Mouse (Mus musculus): ENCODE results near the gene Lce1k. TPM values are rescaled to one million over a fixed set of nuclear protein-coding genes. Genes with fewer than 3 reads are reported as not detected.

Gene Lce1k
- polyA plus RNA-seq, 1 experiment: not detected

GRCm38 (mm10) chr3:92771573-92771972, 36.1 kb downstream of the Lce1k start:
- TF ChIP-seq POLR2A (IDR thresholded peaks at IDR 0.05; ENCODE audit: borderline replicate concordance, insufficient read depth, low read length) (no peak), CTCF (IDR thresholded peaks at IDR 0.05; ENCODE audit: borderline replicate concordance, insufficient read depth, low read depth, low read length) (no peak)
- H3K27ac ChIP-seq (ENCODE audit: insufficient read depth, low read length): no peak overlapping the region
- WGBS: 19% methylated on average over 3 of the region's 3 CpGs
- H3K4me3 ChIP-seq (replicated peaks; ENCODE audit: insufficient read depth, low read depth, low read length): no peak overlapping the region
- H3K27me3 ChIP-seq (ENCODE audit: control insufficient read depth, insufficient read depth, low read length): no peaks in the 10 kb centered on the region
- no peaks in the 10 kb centered on the region for H3K4me1 ChIP-seq (ENCODE audit: control insufficient read depth, insufficient read depth, low read length)
- DNase-seq: no peak

GRCm38 (mm10) chr3:92764965-92765364, 42.7 kb downstream of the Lce1k start, which contains the start of gene Lce1h:
Gene Lce1h, minus strand, starts transcription at chr3:92765065.
- no peak for TF ChIP-seq CTCF (IDR thresholded peaks at IDR 0.05; ENCODE audit: borderline replicate concordance, insufficient read depth, low read depth, low read length)
- TF ChIP-seq POLR2A (IDR thresholded peaks at IDR 0.05; ENCODE audit: borderline replicate concordance, insufficient read depth, low read length): no peak
- 86% methylated on average over 1 of the region's 1 CpGs for WGBS
- no peak for DNase-seq
- H3K4me1 ChIP-seq (ENCODE audit: control insufficient read depth, insufficient read depth, low read length): no peaks in the 10 kb centered on the region
- H3K27ac ChIP-seq (ENCODE audit: insufficient read depth, low read length): no peak within 1 kb of the TSS
- no peak within 1 kb of the TSS for H3K4me3 ChIP-seq (replicated peaks; ENCODE audit: insufficient read depth, low read depth, low read length)
- H3K27me3 ChIP-seq (ENCODE audit: control insufficient read depth, insufficient read depth, low read length): no peaks in the 10 kb centered on the region

Other genes with a start within 250 kb of the Lce1k start
- not detected in 2 replicates for gene Ivl, start 234.2 kb downstream of the Lce1k start, polyA plus RNA-seq (2012; rRNA removed)
- not detected in 2 replicates for gene Smcp, start 218.9 kb downstream of the Lce1k start, polyA plus RNA-seq (2012; rRNA removed)
- gene 2210017I01Rik, start 200.4 kb downstream of the Lce1k start, polyA plus RNA-seq (2012; rRNA removed): not detected in 2 replicates
- gene Lce6a, start 186.2 kb downstream of the Lce1k start, polyA plus RNA-seq (2012; rRNA removed): not detected in 2 replicates
- not detected in 2 replicates for gene Lce1a1, start 159.6 kb downstream of the Lce1k start, polyA plus RNA-seq (2012; rRNA removed)
- gene Lce1b, start 151.0 kb downstream of the Lce1k start, polyA plus RNA-seq (2012; rRNA removed): not detected in 2 replicates
- gene Lce1a2, start 137.6 kb downstream of the Lce1k start, polyA plus RNA-seq (2012; rRNA removed): not detected in 2 replicates
- not detected in 2 replicates for gene Lce1c, start 128.6 kb downstream of the Lce1k start, polyA plus RNA-seq (2012; rRNA removed)
- not detected in 2 replicates for gene Lce1d, start 120.7 kb downstream of the Lce1k start, polyA plus RNA-seq (2012; rRNA removed)
- gene Lce1e, start 98.8 kb downstream of the Lce1k start, polyA plus RNA-seq (2012; rRNA removed): not detected in 2 replicates
- gene Lce1f, start 87.5 kb downstream of the Lce1k start, polyA plus RNA-seq (2012; rRNA removed): not detected in 2 replicates
- gene Gm38119, start 68.8 kb downstream of the Lce1k start, polyA plus RNA-seq (2012; rRNA removed): not detected in 2 replicates
- not detected in 2 replicates for gene Lce1g, start 55.6 kb downstream of the Lce1k start, polyA plus RNA-seq (2012; rRNA removed)
- not detected in 2 replicates for gene Lce1h, start 42.8 kb downstream of the Lce1k start, polyA plus RNA-seq (2012; rRNA removed)
- not detected in 2 replicates for gene Lce1i, start 29.0 kb downstream of the Lce1k start, polyA plus RNA-seq (2012; rRNA removed)
- not detected in 2 replicates for gene Lce1j, start 17.4 kb downstream of the Lce1k start, polyA plus RNA-seq (2012; rRNA removed)
- not detected in 2 replicates for gene Kprp, start 19.4 kb upstream of the Lce1k start, polyA plus RNA-seq (2012; rRNA removed)
- not detected in 2 replicates for gene Lce1l, start 43.4 kb upstream of the Lce1k start, polyA plus RNA-seq (2012; rRNA removed)
- gene 2310050C09Rik, start 62.3 kb upstream of the Lce1k start, polyA plus RNA-seq (2012; rRNA removed): not detected in 2 replicates
- gene Lce3a, start 118.3 kb upstream of the Lce1k start, polyA plus RNA-seq (2012; rRNA removed): not detected in 2 replicates
- gene Lce3b, start 125.1 kb upstream of the Lce1k start, polyA plus RNA-seq (2012; rRNA removed): not detected in 2 replicates
- gene Lce3c, start 136.6 kb upstream of the Lce1k start, polyA plus RNA-seq (2012; rRNA removed): not detected in 2 replicates
- not detected in 2 replicates for gene Lce3d, start 149.5 kb upstream of the Lce1k start, polyA plus RNA-seq (2012; rRNA removed)
- gene Lce3e, start 159.2 kb upstream of the Lce1k start, polyA plus RNA-seq (2012; rRNA removed): not detected in 2 replicates
- not detected in 2 replicates for gene Lce3f, start 184.3 kb upstream of the Lce1k start, polyA plus RNA-seq (2012; rRNA removed)
- not detected in 2 replicates for gene Crct1, start 207.8 kb upstream of the Lce1k start, polyA plus RNA-seq (2012; rRNA removed)
- not detected in 2 replicates for gene Lce1m, start 211.2 kb upstream of the Lce1k start, polyA plus RNA-seq (2012; rRNA removed)